Mouse (Mus musculus): Measurements from ENCODE around the gene Ncstn. TPM values are rescaled to one million over a fixed set of nuclear protein-coding genes. Genes with fewer than 3 reads are reported as not detected.

Ncstn gene
- polyA plus RNA-seq, 1 experiment: 143 TPM

GRCm38 (mm10) chr1:172027010-172027808, 55.4 kb downstream of the Ncstn start:
- DNase-seq (ENCODE audit: low read depth): no peak

DNA sequence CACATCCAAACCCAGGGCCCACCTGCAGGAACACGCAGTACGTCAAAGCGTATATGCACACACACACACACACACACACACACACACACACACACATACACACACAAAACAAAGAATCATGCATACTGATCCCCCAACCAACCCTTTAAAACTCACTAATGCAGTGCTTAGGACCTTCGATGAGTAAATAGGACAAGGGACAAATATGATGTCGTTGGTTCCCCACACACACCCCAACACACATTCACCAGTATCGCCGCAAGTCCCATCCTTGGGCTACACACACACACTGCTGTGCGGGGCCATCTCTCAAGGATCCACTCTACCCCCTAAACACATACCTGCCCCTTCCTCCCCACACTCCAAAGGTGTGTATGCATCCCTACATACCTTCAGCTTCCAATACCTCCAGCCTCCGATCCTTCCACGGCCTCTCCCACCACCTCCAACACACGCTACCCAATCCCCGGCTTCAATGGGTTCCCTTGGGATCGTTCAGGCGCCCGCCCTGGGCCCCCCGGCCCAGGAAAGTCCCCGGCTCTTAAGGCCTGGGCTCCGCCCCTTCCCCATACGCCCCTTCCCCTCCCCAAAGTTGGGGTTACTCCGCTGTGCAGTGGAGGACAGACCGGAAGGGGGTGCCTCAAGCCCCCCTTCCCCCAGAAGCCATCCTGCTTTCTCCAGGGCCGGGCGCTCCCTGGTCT, 56.2 kb downstream of the Ncstn start:
- DNase-seq (ENCODE audit: low read depth): no peak

DNA sequence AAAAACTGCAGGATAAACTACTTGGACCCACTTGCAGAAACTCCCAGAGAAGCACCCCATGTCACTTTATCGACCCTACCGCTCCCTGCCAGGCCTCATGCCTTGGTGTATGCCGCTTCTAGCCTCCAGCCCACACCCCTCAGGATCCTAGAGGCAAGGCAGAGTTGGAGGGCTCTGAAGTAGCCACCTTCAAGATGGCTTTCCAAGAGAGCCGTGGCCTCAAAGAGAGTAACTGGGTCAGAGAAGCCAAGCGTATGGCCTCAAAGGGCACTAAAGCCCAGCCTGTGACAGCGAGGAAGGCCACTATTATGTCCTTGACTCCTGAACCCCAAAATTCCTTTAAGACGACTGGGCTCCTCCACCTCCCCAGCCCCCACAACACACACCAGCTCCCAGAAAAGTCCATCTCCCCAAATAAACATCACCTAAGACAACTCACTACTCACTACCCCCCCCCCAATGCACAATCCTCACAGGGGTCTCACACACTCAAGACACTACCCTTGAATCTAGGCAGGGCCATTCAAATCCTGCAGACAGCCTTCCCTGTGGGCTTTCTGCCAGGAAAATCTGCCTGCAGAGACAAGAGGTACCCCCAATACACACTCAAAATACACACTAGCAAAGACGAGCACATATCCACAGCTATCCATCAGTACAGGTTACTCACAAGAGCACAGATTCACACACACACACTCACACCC, 57.2 kb downstream of the Ncstn start:
- no peak for DNase-seq (ENCODE audit: low read depth)

GRCm38 (mm10) chr1:172024140-172024895, 58.3 kb downstream of the Ncstn start:
- no peak for DNase-seq (ENCODE audit: low read depth)

DNA sequence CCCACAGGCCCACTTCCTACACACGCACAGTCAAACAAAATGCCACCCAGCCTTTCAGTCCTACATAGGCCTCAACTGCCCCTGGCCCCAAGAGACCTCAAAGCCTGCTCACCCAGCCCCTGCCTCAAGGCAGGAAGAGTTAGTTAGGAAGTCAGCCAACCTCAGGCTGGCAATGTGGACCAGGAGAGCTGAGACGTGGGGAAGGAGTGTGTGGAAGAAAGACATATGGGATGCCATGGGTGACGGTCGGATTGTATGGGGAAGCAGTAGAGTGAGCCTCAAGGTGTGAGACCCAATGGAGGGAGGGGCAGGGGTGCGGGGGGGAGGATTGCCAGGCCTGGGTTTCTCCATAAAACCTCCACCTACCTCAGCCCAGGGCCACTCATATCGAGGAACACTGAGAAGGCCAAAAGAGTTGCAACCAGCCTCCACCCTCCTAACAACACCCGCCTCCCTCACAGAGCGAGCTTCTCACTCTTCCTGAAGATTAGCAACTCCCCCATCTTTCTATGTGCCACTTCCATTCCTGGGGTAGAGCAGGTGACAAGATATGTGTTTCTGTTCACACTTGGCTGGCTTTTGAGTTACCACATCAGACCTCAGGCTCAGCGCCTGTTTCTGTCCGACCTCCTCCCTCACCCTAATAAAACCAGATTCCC, 62.6 kb downstream of the Ncstn start:
- DNase-seq (ENCODE audit: low read depth): no peak

DNA sequence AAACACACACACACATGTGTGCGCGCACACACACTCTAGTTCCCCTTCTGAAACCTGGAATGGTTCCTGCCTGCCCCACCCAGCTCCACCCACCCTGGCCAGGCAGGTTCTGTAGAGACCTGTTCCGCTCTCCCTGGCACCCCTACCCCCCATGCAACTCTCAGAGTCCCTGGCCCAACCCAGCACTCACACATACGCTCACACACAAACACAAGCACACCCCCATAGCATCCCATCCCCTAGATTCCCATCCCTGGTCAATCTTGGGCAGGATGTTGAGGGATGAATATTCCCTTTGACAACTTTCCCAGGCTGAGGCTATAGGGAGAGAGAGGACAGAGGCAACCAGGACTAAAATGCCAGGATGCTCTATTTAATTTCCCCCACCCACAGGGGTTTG, 63.3 kb downstream of the Ncstn start:
- no peak for DNase-seq (ENCODE audit: low read depth)

GRCm38 (mm10) chr1:172018336-172019311, 64.0 kb downstream of the Ncstn start:
- no peak for DNase-seq (ENCODE audit: low read depth)

DNA sequence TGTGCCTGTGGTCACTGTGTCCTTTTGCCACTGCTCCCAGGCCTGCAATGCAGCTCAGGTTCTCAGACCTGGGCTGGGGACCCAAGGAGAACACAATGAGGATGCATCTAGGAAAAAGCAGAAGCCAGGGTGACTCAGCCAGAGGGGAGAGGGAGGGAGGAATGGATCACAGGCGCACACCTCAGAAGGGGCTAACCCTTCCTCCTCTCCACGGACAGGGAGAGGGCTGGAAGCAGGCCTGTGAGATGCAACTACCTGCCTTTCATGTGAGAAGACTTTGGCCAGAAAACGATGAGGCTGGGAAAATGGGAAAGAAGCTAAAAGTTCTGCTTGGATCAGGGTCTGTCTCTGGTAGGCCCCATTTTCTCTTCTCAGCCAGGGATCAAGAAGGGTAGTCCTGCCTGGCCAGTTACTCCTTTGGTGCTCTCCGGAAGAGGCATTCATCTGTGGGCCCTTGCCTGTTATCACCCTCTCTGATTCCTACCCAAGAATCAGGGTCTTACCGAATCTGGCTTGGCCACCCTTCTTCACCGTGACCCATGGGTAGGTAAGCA, 65.0 kb downstream of the Ncstn start:
- no peak for DNase-seq (ENCODE audit: low read depth)

GRCm38 (mm10) chr1:172016660-172017516, 65.7 kb downstream of the Ncstn start:
- no peak for DNase-seq (ENCODE audit: low read depth)

DNA sequence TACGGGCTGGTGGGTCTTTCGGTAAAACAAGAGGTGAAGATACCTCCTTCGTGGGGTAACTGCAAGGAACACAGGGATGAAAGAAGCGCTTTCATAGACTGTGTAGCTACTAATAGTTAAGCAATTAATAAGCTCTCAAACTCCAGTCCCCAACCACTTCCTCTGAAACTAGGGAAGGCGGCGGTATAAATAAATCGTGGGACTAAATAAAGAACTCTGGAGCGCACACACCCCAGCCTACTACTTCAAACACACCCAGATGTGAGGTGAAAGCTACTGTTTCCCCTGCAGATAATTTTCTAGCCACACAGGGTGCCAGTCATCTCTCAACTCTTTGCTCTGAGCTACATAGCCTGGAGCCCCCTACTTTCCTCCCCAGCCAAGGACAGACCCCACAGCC, 66.6 kb downstream of the Ncstn start:
- no peak for DNase-seq (ENCODE audit: low read depth)

Other genes starting within 250 kb of the Ncstn start
- 2.3 and 2.7 TPM in 2 replicates for gene Cd84, start 243.1 kb downstream of the Ncstn start, polyA plus RNA-seq (2012; rRNA removed)
- 0.26 and 0.33 TPM in 2 replicates for gene Gm10521, start 187.1 kb downstream of the Ncstn start, polyA plus RNA-seq (2012; rRNA removed)
- gene Slamf6, start 165.3 kb downstream of the Ncstn start, polyA plus RNA-seq (2012; rRNA removed): 0.38 and 0.56 TPM in 2 replicates
- gene Vangl2, start 54.4 kb downstream of the Ncstn start, polyA plus RNA-seq (2012; rRNA removed): 2.6 and 4.4 TPM in 2 replicates
- 0.06 TPM in 1 of 2 replicates, not detected in the other for gene Nhlh1, start 25.2 kb downstream of the Ncstn start, polyA plus RNA-seq (2012; rRNA removed)
- 50.5 and 112 TPM in 2 replicates for gene Copa, start 266 bp downstream of the Ncstn start, polyA plus RNA-seq (2012; rRNA removed)
- 113 and 201 TPM in 2 replicates for gene Pex19, start 44.0 kb upstream of the Ncstn start, polyA plus RNA-seq (2012; rRNA removed)
- gene Dcaf8, start 65.3 kb upstream of the Ncstn start, polyA plus RNA-seq (2012; rRNA removed): 77.2 and 89.5 TPM in 2 replicates
- gene Pea15a, start 124.0 kb upstream of the Ncstn start, polyA plus RNA-seq (2012; rRNA removed): 148 and 165 TPM in 2 replicates
- 8.5 and 14.4 TPM in 2 replicates for gene Casq1, start 137.1 kb upstream of the Ncstn start, polyA plus RNA-seq (2012; rRNA removed)
- 2.7 and 4.3 TPM in 2 replicates for gene Atp1a4, start 175.6 kb upstream of the Ncstn start, polyA plus RNA-seq (2012; rRNA removed)
- 88.9 and 98.2 TPM in 2 replicates for gene Igsf8, start 178.8 kb upstream of the Ncstn start, polyA plus RNA-seq (2012; rRNA removed)
- gene Atp1a2, start 215.3 kb upstream of the Ncstn start, polyA plus RNA-seq (2012; rRNA removed): 167 and 195 TPM in 2 replicates
- 0.24 and 0.42 TPM in 2 replicates for gene Kcnj9, start 246.5 kb upstream of the Ncstn start, polyA plus RNA-seq (2012; rRNA removed)

All from gonadal fat pad, adult 2 months (tissue).